Mouse (Mus musculus) induced T-regulatory cell, adult 2 months (primary cell): Measurements from ENCODE around the gene Ndufab1.

Source experiments
- DNase-seq: peaks from one replicate; pipeline ENCODE4 v3.0.0-alpha.2; 2012; ENCODE audit warnings: low read depth

Ndufab1 gene

DNA sequence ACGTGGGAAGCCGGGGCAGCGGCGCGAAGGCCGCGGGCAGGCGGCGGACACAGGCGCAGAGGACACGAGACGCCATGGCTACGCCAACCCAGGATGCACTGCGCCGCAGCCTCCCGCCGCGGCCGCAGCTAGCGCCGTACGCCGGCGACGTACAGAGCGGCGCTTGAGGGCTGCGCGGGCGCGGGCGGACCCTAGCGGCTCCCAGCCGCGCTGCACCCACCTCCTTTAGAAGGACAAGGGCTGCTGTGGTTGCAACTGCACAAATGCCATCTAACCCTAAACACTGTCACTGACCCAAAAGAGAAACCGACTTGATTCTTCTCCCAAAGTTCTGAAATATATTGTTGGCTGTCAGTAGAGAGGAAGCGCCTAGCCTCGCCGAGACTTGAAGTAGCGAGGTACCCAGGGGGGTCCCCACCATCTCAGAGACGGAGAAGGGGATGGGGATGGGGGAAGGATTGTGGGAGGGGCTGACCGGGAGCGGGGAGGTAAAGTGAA lies at the start of gene Ndufab1:
TSS of gene Ndufab1 (minus strand) at position 140 of the 498 bp plus-strand sequence.
- DNase-seq = peak; percentile 92

DNA sequence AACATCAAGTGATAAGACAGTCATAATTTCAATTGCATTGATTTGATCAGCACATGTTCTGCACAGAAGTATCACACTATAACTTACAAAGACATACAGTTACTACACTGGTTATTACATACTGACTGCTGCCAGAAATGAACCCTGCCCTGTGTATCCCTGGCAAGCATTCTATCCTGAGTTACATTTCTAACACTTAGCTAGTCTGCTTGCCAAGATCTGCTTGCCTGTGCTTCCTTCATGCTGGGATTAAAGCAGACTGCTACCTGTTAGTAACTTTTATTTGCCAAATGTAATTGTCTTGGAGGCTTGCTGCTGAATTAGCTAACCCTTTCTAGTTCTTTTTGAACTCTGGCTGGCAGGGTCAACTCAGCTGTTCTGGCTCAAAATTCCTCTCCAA lies 39.3 kb upstream of the Ndufab1 start:
- DNase-seq = no peak

DNA sequence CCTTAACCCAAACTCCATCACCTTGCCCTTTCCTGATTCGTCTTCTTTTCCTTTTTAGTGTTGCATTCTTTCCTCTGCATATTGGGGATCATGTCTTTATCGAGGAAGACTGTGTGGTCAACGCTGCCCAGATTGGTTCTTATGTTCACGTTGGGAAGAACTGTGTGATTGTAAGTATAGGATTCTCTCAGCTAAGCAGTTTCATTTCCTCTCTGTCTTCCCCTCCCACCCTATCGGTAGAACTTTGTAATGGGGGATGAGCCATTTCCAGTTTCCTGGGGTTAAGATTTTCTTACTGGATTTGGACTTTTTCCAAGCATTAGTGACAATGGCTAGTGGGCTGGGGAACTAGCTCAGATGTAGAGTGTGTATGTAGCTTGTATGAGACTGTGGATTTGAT lies 36.5 kb upstream of the Ndufab1 start:
- DNase-seq = no peak

DNA sequence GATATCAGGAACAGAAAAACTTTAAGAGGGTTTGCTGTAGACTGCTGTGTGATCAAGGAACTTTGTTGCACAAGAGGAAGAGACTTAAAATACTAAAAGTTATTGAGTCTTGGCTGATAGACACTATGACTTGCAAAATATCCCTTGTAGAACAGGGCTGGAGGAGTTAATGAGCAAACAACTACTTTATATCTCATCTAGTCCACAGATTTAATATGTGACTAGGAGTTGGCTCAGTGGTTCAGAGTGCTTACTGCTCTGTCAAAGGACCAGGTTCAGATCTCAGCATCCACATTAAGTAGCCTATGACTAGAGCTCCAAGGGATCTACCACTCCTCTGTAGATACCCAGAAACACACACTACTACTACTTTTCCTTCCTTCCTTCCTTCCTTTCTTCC lies 35.4 kb upstream of the Ndufab1 start:
- DNase-seq = no peak

DNA sequence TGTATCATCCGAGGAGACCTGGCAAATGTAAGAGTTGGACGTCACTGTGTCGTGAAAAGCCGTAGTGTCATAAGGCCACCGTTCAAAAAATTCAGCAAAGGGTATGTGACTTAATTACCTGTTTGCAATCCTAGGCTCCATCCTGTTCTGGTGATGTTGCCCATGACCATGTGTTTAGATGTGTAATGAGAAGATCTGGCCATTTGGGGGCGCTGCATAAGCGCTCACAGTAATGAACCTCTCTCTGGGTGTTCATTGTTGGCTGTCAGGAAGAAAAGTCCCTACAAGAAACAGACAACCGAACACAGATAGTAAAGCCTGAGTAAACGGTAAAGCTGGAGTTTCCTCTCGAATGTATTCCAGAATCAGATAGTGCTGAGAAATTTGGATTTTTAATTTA lies 33.4 kb upstream of the Ndufab1 start:
- peak; percentile 73 for DNase-seq

DNA sequence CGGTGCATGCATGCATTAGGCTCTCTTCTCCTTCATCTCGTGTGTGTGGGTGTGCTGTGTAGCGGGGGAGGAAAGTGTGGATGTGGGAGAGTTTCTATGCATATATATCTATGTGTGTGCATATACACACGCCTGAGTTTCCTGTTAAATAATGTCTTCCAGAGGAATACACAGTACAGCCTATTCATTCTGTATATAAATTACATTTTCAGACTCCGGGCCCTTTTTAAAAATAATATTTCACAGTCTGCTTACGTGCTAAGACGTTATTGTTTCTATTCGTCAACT lies 31.6 kb upstream of the Ndufab1 start:
- no peak for DNase-seq

DNA sequence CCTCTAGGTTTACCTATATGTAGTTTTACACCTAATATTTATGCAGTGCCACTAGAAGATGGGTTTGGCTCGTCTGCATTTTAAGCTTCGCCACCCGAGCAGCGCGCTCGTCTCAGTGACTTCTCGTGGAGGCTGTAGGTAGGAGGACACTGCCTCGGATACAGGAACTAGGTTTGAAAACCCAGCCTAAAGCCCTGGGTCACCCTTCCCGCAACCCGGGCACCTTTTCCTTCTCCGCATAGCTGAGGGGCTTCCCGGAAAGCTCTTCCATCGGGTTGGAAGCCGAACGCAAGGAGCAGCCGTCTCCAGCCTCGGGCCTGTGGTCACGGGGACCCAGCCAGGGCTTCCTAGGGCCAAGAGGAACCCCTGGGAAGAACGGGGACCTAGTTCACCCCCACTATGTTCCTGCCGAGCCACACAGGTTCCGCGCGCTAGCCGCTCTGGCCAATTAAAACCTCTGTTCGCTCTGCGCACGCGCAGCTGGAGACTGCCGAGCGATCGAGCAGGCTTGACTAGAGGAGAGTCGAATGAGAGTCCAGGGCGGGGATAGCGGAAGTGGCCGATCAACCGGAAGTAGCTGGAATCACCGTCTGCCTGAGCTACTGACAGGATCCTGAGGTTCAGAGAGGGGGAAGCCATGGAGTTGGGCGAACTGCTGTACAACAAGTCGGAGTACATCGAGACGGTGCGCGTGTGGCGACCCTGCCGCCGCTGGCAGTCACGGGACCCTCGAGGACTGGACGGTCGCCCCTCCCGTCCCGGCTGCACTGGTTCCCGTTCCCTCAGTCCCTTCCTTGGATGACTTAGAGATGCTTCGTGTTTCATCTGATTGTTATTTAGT lies 31.0 kb upstream of the Ndufab1 start, which contains the start of the genes Palb2 and Dctn5:
TSS of gene Palb2 (minus strand) at position 489 of the 841 bp plus-strand sequence.
TSS of gene Dctn5 (plus strand) at position 545 of the 841 bp plus-strand sequence.
- DNase-seq = peak; percentile 99

DNA sequence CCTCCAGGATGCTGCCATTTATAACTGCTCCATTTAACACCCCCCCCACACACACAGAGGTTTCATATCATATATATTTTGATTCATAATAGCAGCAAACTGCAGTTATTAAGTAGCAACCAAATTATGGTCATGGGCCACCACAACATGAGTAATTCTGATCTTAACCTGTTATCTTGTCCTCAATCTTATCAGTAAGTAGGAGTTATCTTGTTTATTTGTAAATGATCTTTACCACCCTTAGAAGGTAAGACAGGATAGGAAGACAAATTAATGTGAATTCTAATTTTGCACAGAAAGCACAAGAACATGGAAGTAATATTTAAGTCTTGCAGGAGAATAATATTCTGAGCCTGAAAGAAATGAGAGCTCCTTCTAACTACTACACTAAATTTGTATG lies 30.1 kb upstream of the Ndufab1 start:
- peak; percentile 27 for DNase-seq

DNA sequence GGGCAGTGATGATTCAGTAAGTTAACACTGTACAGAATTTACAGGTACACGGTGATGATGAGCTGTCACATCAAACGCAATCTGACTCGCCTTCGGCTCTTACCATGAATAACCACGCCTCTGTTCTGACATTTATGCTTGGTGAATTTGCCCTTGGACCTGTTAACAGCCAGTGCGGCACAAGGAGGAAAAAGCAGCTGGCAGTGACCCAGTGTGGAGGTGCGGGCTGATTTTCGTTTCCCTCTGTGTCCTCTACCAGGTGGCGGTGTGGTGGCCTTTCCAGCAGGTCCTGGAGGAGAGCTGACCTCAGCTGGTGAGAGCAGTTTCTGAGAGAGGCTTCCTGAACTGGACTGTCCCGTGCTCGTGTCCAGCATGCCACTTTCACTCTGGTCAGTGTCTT lies 25.3 kb upstream of the Ndufab1 start:
- no peak for DNase-seq

DNA sequence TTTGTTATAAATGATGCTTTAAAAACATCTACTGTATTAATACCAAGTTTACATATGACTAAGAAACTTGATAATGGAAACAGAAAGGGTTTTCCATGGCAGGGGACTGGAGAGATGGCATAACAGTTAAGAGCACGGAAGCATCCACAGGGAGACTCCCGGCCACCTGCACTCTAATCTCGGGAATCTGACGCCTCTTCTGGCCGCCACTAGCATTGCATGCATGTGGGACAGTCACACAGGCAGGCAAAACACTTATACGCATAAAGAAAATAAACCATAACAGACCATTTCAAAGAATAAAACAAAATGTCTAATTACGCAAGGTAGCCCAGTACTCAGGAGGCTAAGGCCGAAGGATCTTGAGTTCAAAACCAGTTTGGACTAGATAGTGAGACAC lies 23.9 kb upstream of the Ndufab1 start:
- DNase-seq = no peak

DNA sequence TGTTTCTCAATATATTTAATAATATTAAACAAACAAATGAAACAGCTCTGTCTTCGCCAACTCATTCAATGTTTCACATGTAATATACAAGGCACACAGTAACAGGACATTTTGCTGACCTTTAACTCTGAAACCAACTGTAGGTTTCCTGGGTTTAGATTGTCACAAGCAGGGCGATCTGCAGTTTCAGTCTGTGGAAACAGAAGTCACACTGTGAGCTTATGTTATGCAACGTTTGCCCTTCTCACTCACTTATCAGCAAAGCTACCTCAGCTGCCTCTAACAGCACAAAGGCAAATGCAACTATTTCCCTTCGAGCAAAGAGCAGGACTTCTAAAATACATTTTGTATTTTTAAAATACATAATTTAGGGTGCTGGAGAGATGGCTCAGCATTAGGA lies 21.8 kb upstream of the Ndufab1 start:
- DNase-seq = no peak

DNA sequence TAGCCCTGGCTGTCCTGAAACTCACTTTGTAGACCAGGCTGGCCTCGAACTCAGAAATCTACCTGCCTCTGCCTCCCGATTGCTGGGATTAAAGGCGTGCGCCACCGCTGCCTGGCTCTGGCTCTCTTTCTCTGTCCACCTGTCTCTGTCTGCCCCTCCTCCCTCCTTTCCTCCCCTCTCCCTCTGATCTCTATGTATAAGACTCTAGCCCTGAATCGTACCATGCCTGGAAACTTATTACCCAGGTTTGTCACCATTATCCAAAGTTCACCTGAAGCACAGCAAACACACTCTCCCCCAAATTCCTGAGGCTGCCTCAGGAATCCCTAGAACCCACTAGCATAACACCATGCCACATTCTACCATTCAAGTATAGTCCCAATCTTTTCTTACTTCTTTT lies 6.5 kb upstream of the Ndufab1 start:
- no peak for DNase-seq

DNA sequence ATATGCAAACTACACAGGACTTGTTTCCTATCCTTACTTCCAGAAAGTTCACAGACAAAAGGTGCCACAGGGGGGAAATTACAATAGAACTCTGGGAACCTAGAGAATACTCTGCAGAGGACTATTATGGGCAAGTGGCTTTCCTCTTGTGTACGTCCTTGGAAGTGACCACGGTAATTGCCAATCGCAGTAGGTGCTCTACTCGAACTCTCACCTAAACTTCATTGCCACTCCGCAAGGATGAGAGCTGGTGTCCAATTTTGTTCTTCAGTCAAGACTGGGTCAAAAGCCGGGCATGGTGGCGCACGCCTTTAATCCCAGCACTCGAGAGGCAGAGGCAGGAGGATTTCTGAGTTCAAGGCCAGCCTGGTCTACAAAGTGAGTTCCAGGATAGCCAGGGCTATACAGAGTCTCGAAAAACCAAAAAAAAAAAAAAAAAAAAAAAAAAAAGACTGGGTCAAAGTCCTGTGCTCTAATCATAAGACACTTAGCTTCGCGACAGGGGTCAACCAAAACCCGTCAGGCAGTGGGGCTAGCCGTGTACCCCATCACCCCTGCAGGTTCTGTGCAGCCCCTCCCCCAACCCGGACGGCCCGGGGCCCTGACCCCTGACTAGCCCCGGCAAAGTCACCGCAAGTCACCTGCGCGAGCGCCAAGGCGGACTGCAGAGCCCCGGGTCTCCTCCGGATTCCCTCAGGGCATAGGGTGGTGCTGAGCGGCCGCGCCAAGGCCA lies 506 bp downstream of the Ndufab1 start:
- DNase-seq = peak; percentile 53

DNA sequence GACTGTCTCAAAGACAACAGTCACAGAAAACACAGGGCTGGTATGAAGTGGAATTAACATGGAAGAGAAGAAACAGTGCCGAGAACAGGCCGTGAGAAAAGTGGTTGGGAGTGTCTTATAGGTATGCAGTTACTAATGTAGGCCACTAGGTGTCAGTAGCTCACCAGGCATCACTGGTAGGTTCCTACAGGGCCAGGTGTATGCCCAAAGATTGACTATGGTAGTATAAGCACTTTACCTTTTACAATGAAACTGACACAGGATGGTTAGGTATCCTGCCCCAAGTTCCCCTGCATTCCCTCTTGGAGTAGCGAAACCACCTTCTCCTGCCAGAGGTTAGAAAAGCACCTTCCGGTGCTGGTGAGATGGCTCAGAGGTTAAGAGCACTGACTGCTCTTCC lies 2.5 kb downstream of the Ndufab1 start:
- peak; percentile 83 for DNase-seq

DNA sequence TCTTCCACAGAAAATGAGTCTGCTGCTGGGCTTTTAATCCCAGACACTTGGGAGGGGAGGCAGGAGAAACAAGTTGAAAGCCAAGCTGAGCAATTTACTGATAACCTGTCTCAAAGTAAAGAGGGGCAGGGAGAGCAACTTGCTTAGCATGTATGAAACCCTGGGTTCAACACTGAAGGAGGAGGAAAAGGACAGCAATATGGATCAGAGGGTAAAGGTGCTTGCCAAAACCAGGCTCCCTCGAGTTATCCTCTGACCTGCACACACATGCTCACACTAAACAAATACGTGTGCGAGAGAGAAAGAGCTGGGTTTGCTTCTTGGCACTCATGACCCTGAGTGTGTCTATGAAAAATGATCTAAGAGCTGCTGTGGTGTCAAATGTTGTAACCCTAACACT lies 3.7 kb downstream of the Ndufab1 start:
- no peak for DNase-seq

DNA sequence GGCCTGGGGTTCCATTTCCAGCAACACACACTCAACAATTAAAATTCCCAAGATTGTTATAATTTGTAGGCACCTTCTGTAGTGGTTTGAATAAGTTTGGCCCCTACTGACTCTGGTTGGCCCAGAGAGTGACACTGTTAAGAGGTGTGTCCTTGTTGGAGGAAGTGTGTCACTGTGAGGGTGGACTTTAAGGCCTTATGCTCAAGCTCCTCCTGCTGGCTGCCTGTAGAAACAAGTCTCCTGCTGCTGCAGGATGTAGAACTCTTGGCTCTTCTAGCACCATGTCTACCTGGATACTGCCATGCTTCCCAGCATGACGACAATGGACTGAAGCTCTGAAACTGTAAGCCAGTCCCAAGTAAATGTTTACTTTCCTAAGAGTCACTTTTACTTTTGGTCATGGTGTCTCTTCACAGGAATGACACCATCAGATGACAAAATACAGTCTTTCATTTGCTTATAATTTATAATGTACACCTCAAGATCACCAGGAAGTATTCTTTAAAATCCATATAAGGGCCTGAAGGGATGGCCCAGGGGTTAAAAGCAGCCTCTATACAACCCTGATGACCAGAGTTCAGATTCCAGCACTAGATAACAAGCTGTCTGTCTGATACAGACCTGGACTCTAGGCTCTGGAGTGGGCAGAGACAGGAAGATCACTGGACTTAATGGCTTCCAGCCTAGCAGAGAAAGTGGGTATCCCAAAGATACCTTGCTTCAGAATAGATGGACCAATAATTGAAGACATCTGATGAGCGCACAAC lies 6.9 kb downstream of the Ndufab1 start:
- peak; percentile 38 for DNase-seq

DNA sequence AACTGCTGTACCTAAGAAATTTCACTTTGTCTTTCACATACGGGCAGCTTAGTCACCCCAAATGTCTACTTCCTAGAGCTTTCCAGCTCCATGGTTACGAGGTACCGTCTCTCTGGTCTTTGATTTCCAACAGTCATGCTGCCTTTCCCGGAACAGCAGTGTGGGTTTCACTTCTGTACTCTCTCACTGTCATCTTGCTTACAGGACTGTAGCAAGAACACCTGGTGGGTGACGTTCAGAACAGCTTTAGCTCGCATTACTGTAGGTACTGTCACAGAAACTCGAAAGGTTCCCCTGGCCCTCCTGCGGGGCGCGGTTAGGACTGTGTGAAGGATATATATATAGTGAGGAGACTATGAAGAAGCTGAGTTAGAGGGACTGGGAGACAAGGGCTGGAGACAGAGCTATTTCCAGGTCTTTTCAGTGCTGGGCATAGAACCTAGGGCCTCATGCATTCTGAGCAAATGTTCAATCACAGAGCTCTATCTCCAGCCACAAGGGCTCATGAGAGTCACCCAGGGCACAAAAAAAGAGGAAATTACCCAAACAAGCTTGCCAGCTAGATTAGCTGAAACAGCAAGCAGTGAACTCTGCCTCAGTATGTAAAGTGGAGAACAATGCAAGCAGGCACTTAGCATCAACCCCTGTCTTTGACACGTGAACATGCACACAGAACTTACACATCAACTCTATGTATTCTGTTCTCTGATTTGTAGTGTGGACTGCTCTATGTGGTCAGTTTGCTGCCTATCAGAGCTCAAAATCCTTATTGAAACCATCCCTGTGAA lies 14.3 kb downstream of the Ndufab1 start:
- peak; percentile 27 for DNase-seq

DNA sequence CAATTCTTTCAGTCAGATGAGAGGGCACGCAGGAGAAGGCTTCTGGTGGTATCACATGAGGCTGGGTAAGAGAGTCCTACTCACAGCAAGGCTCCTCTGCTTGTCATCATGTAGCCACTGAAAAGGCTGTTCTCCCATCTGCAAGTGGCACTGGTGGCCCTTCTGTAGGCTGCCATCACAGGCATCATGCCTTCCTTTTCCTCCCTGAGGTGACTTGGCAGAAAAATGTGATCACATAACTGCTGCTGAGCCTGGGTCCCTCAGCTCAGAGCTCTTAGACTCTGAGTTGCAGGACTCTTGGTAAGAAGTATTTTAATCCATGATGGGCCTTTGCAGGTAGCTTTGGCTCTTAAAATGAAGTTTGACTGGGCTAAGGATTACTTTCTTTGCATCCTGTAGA lies 20.6 kb downstream of the Ndufab1 start:
- DNase-seq = no peak

DNA sequence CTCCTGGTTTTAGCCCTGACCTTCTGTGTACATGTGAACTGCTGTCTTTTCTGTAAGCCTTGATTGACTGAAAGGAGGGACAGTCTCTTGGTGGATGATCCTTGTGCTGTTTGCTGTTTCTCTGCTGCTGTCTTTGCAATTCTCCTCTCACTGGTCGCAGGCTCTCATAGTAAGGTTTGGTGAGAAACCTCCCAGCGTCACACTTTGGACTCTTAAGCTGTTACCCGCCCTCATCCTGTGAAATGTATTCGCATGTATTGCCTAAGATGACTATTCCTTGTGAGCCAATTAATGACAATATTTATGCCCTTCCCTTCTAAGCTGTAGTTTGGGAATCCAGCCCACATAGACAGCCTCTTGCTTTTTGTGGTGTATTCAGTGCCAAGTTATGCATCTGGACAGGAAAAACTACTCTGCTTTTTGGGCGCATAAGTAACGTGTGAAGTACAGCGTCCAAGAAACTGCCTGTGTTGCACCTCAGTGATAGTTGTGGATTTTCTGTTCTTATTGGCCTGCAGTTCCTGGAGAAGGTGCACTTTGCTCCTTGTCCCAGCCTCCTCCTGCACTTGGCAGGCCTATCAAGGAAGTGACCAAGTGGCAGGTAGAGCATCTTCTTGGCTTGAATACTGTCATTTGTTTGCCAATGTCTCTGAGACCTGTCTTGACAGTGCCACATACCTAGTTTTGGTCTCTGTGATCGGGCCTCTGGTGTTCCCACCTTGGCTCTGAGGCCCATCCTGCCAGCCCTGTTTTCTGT lies 21.7 kb downstream of the Ndufab1 start:
- DNase-seq = no peak

DNA sequence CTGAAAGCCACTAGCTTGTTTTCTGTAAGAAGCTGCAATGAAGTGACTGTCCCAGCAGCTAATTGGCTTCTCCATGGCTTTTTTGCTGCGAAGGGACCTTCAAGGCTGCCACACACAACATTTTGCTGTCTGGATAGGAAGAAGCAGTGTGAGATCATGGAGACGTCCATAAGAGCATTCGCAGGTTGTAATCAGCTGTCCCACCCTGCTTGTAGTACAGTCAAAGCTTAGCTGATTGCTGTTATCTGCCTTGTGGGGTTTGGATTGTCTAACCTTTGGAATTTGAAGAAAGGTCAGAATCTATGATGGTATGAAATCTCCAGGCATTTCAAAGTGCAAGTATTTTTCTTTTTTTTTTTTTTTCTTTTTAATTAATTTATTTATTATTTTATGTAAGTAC lies 27.3 kb downstream of the Ndufab1 start:
- DNase-seq = no peak
